20 mouse cellular contexts compared by ENCODE assay signal in genomic region chr7:126996449-126996848, GRCm38 (mm10). TPM values are rescaled to one million over a fixed set of nuclear protein-coding genes. Genes with fewer than 3 reads are reported as not detected.
DNase-seq lines count a peak whose midpoint lies in the region; TF ChIP-seq lines count a peak whose summit lies in the region.
"Had no signal": no experiment of that assay in that cellular context is flagged by ENCODE, and none has a peak within 500 bp of the region (broad histone marks: within the 10 kb centered on the region; RNA-seq: fewer than 3 reads in every experiment).

No protein-coding gene starts in this region.

- no peak overlapping the region for H3K4me3 ChIP-seq in left cerebral cortex, adult 2 months
- H3K4me3 ChIP-seq: embryonic facial prominence, embryonic 10.5 days; limb, embryonic 12.5 days; liver, embryonic 15.5 days; midbrain, embryonic 15.5 days; neural tube, embryonic 15.5 days had no signal

- DNase-seq in adrenal gland, postnatal 14 days: peak; percentile 31
- no peak for DNase-seq in adrenal gland, adult 18-20 months (ENCODE audit: low spot score in 2 of 2)
- no peak for DNase-seq in left cerebral cortex, adult 2 months (ENCODE audit: extremely low spot score in 1 of 2, low spot score in 2 of 2)
- DNase-seq in left cerebral cortex, postnatal 14 days (ENCODE audit: low spot score in 2 of 2): no peak
- DNase-seq in thymus, postnatal 4 days: peak; percentile 57
- DNase-seq in thymus, postnatal 36 days: no peak
- DNase-seq in MN1 (ENCODE audit: low spot score): no peak
- DNase-seq: cerebellum, adult 2 months; heart, adult 11 months; kidney, adult 18-20 months; kidney, postnatal 14 days; lung, postnatal 36 days had no signal

- intact Hi-C loops in left cerebral cortex, adult 2 months (cut with DNase I): no loop called here
- intact Hi-C loops in left cerebral cortex, postnatal 14 days (cut with DNase I): no loop called here

- no peak overlapping the region for H3K27ac ChIP-seq in left cerebral cortex, adult 2 months
- H3K27ac ChIP-seq: embryonic facial prominence, embryonic 10.5 days; hindbrain, postnatal 0 days; limb, embryonic 12.5 days; liver, embryonic 15.5 days; midbrain, embryonic 15.5 days; neural tube, embryonic 15.5 days had no signal

- peak; percentile 18; the same call in 1 of the 2 replicates for TF ChIP-seq CTCF in left cerebral cortex, adult 2 months (IDR thresholded peaks at IDR 0.05)

RNA-seq across cellular contexts. Expression of gene Mvp, which starts 18.0 kb away (rescaled TPM):
- total RNA-seq in adrenal gland, postnatal 14 days (2021): 61.7 and 63.8 TPM in 2 replicates
- 100 to 1,000 TPM in 1 of 2 experiments, 10 to 100 TPM in 1; 92.6 to 135 TPM for total RNA-seq in adrenal gland, adult 18-20 months (2021)
- total RNA-seq in left cerebral cortex, adult 2 months (2021): 1 to 10 TPM; 7.2 to 8.3 TPM
- 1 to 10 TPM; 4.9 to 5.1 TPM for total RNA-seq in left cerebral cortex, postnatal 14 days (2021)

RNA-seq across cellular contexts. Expression of gene Pagr1b, which starts 19.8 kb away (rescaled TPM):
- total RNA-seq in adrenal gland, postnatal 14 days (2021): 3.0 and 3.2 TPM in 2 replicates
- 1 to 10 TPM; 1.3 to 3.0 TPM for total RNA-seq in adrenal gland, adult 18-20 months (2021)
- 1 to 10 TPM in 1 of 2 experiments, not detected in 1; 1.2 TPM for total RNA-seq in left cerebral cortex, adult 2 months (2021)
- not detected for total RNA-seq in left cerebral cortex, postnatal 14 days (2021)
- total RNA-seq: common myeloid progenitor, adult 5-6 weeks; hematopoietic stem cell, adult 5-6 weeks had no signal

RNA-seq across cellular contexts. Expression of gene Cdiptos, which starts 20.6 kb away (rescaled TPM):
- total RNA-seq in adrenal gland, postnatal 14 days (2021): 1.6 TPM in 2 replicates
- total RNA-seq in adrenal gland, adult 18-20 months (2021): under 1 TPM; 0.42 to 0.70 TPM
- total RNA-seq in left cerebral cortex, adult 2 months (2021): under 1 TPM in 1 of 2 experiments, not detected in 1; 0.52 TPM
- total RNA-seq in left cerebral cortex, postnatal 14 days (2021): under 1 TPM in 1 of 2 experiments, not detected in 1; 0.42 TPM

RNA-seq across cellular contexts. Expression of gene Pagr1a, which starts 20.7 kb away (rescaled TPM):
- total RNA-seq in adrenal gland, postnatal 14 days (2021): 7.9 and 24.6 TPM in 2 replicates
- total RNA-seq in adrenal gland, adult 18-20 months (2021): 10 to 100 TPM in 1 of 2 experiments, 1 to 10 TPM in 1; 5.5 to 16.5 TPM
- total RNA-seq in left cerebral cortex, adult 2 months (2021): 10 to 100 TPM; 15.1 to 27.1 TPM
- total RNA-seq in left cerebral cortex, postnatal 14 days (2021): 10 to 100 TPM; 14.5 to 19.3 TPM
- total RNA-seq: common myeloid progenitor, adult 5-6 weeks had no signal

RNA-seq across cellular contexts. Expression of gene Cdipt, which starts 20.7 kb away (rescaled TPM):
- total RNA-seq in adrenal gland, postnatal 14 days (2021): 78.2 and 83.0 TPM in 2 replicates
- total RNA-seq in adrenal gland, adult 18-20 months (2021): 10 to 100 TPM; 75.0 to 82.1 TPM
- 100 to 1,000 TPM; 181 to 186 TPM for total RNA-seq in left cerebral cortex, adult 2 months (2021)
- 100 to 1,000 TPM; 187 to 196 TPM for total RNA-seq in left cerebral cortex, postnatal 14 days (2021)

Comparison
In these comparisons a context has a peak if more than half of its experiments do, and no peak if none do; other contexts are left out.
1. DNase-seq: peak in adrenal gland, postnatal 14 days (single experiment) and thymus, postnatal 4 days (single experiment); none in adrenal gland, adult 18-20 months (0 of 2), left cerebral cortex, adult 2 months (0 of 2), left cerebral cortex, postnatal 14 days (0 of 2), thymus, postnatal 36 days (0 of 2) and MN1 (single experiment).